12 mouse cellular contexts compared by ENCODE assay signal in the genomic region with DNA sequence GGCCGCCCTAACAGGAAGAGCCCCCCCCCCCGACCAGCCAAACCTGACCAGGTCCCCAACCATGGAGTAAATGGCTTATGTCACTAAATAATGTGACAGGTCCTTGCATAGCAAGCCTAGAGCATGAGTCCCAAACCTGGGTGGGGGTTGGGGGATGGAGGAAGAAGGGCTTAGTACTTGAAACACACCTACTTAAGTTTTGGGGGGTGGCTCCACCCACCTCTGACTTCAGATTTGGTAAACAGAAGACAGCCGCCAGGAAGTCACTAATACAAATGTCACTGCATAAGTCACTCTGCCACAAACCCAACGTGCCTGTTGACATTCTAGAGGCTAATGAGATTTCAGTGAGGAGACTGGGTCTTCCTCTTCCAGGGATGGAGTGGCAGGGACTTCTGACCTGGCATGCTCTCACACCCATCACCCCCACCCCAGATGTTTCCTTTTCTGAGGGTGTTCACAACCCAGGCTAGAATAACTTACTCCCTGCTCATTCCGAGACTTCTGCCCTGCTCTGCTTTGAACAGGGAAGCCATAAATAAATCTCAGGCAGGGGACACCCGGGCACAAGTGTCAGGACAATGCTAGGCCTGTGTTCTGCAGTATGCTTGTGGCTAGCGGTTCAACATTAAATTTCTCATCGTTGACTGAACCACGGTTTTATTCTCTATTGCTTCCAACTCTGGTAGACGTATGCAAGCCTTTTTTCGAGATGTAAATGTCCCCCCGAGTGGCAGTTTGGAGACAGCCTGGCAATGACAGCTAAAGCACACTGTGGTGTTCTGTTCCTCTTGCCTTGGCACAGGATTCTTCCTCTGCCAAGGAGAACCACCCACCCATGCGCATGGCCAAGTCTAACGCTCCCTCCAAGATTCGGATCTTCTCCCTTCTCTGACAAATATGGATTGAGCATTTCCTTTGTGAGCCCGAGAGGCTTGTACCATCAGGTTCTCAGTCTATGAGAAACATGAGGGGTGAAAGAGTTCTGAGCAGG.
A peak's percentile ranks its signal among the peaks of the same experiment; 100 is the strongest.
DNase-seq lines count a peak whose midpoint lies in the region; ATAC-seq lines count a peak whose summit lies in the region.
"Had no signal": no experiment of that assay in that cellular context is flagged by ENCODE, and none has a peak within 500 bp of the region (broad histone marks: within the 10 kb centered on the region; RNA-seq: fewer than 3 reads in every experiment).

No protein-coding gene starts in this region.

- no peaks in the 10 kb centered on the region for H3K27me3 ChIP-seq in forebrain, embryonic 16.5 days (replicated peaks; ENCODE audit: control insufficient read depth, insufficient read depth, low read length)
- H3K27me3 ChIP-seq: forebrain, embryonic 15.5 days; heart, embryonic 15.5 days; liver, embryonic 13.5 days had no signal

- no peak overlapping the region for H3K4me3 ChIP-seq in forebrain, embryonic 16.5 days (replicated peaks; ENCODE audit: low read length)
- H3K4me3 ChIP-seq: forebrain, embryonic 15.5 days; heart, embryonic 15.5 days; liver, embryonic 13.5 days had no signal

- H3K36me3 ChIP-seq in forebrain, embryonic 16.5 days (ENCODE audit: control insufficient read depth, insufficient read depth) = no peaks in the 10 kb centered on the region
- H3K36me3 ChIP-seq: forebrain, embryonic 15.5 days; heart, embryonic 15.5 days; liver, embryonic 13.5 days had no signal

- no peak for ATAC-seq in forebrain, embryonic 16.5 days
- ATAC-seq: forebrain, embryonic 15.5 days had no signal

- peak; percentile 20 for DNase-seq in adrenal gland, postnatal 14 days
- no peak for DNase-seq in adrenal gland, adult 8-10 months
- DNase-seq in right cerebral cortex, adult 18-20 months = peak; percentile 86
- DNase-seq in right cerebral cortex, postnatal 10 days (ENCODE audit: low spot score in 2 of 2) = no peak
- DNase-seq in layer of hippocampus, postnatal 36 days = peak; percentile 48 to 56
- peak; percentile 47 for DNase-seq in thymus, postnatal 25 days
- DNase-seq in urinary bladder, adult 18-20 months (ENCODE audit: low spot score in 2 of 2) = no peak
- DNase-seq: liver, embryonic 13.5 days; midbrain, embryonic 14.5 days had no signal

- H3K9me3 ChIP-seq in forebrain, embryonic 16.5 days (ENCODE audit: control insufficient read depth, low read length) = no peaks in the 10 kb centered on the region
- H3K9me3 ChIP-seq: forebrain, embryonic 15.5 days; heart, embryonic 15.5 days; liver, embryonic 13.5 days had no signal

- H3K4me2 ChIP-seq in forebrain, embryonic 16.5 days (ENCODE audit: low read length) = no peak overlapping the region
- H3K4me2 ChIP-seq: forebrain, embryonic 15.5 days; heart, embryonic 15.5 days; liver, embryonic 13.5 days had no signal

- no peak overlapping the region for H3K9ac ChIP-seq in forebrain, embryonic 16.5 days (replicated peaks; ENCODE audit: low read depth, low read length)
- H3K9ac ChIP-seq: forebrain, embryonic 15.5 days; heart, embryonic 15.5 days; liver, embryonic 13.5 days had no signal

- WGBS in forebrain, embryonic 16.5 days = 81% methylated on average over 16 of the region's 16 CpGs

- H3K27ac ChIP-seq in forebrain, embryonic 16.5 days (ENCODE audit: low read length) = no peak overlapping the region
- H3K27ac ChIP-seq: forebrain, embryonic 15.5 days; heart, embryonic 15.5 days; liver, embryonic 13.5 days had no signal

- H3K4me1 ChIP-seq in forebrain, embryonic 16.5 days (replicated peaks; ENCODE audit: control insufficient read depth, insufficient read depth, low read length) = no peaks in the 10 kb centered on the region
- H3K4me1 ChIP-seq: forebrain, embryonic 15.5 days; liver, embryonic 13.5 days had no signal

Comparison
In these comparisons a context has a peak if more than half of its experiments do, and no peak if none do; other contexts are left out.
1. DNase-seq: peak in adrenal gland, postnatal 14 days (single experiment), right cerebral cortex, adult 18-20 months (single experiment), layer of hippocampus, postnatal 36 days (2 of 2) and thymus, postnatal 25 days (single experiment); none in adrenal gland, adult 8-10 months (single experiment), right cerebral cortex, postnatal 10 days (0 of 2) and urinary bladder, adult 18-20 months (0 of 2).